Mouse (Mus musculus): ENCODE data around the gene Cdc25b. TPM values are rescaled to one million over a fixed set of nuclear protein-coding genes. Genes with fewer than 3 reads are reported as not detected.

The Cdc25b gene
- total RNA-seq, 2 experiments from 2014 or later: 18.0 to 22.4 TPM

DNA sequence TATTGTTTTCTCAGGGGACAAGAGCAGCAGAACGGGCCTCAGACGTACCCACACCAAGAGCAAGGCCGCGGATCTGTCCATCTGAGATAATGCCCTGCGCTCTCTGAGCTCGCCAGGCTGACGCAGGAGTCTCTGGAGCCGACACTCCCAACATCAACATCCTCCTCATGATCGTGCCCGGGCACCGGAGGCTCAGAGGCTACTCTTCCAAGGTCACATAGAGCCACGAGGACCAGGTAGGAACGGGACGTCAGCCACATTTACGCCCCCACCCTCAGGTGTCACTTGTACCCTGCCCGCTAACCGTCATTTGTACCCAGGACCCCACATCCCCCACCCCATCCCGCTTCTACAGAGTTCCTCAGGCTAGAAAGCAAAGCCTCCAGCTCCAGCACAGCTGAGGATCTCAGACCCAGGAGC is 27.2 kb upstream of the Cdc25b start:
- DNase-seq (ENCODE audit: low spot score in 2 of 2): peak in 1 of 2 experiments; percentile 48

DNA sequence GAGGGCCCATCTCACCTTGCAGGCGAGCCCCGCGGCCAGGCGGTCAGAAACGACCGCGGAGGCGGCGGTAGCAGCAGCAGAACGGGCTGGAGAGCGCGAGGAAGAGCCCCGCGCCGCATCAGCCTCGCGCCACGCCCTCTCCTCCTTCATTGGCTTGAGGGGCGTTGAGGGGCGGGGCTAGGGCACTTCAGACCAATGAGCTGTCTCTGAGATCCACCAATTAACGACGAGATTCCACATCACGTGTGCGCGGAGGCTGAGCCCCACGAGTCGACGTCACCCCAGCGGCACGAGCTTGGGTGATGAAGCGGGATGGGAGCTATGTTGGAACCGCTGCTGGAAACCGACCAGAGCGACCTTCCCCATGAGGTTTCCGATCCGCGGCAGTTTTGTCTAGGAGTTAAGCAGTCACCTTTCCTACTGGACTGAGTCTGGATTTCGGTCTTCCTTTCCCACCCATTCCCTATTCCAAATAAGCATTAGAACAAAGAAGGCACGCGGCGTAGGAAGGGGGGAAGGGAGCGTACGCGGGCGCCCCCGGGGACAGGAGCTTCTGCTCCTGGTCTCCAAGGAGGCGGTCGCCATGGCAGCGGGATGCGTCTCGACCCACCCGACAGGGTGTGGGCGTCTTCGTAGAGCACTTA is 26.7 kb upstream of the Cdc25b start, which contains the start of gene 1700037H04Rik:
TSS of gene 1700037H04Rik (minus strand) at position 144 of the 644 bp plus-strand sequence.
- DNase-seq (ENCODE audit: low spot score in 2 of 2): peak; percentile 87 to 97

GRCm38 (mm10) chr2:131160671-131161111 is 26.1 kb upstream of the Cdc25b start:
- DNase-seq (ENCODE audit: low spot score in 2 of 2): no peak

DNA sequence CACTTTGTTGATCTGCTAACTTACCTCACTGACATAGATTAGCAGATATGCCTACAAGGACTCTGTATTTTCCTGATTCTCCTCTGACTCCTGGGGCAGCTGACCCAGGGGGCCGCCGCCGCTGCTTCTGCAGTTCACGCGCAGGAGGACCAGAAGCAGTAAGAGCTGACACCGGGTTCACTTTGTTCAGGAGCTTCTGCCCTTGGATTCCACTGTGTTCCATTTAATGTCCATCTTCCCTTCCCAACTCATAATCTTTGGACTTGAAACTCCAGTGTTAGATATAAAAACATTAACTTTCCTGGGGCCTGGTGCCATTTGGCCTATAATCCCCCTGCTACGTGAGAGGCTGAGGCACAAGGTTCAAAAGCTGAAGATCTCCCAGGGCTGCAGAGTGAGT is 22.8 kb upstream of the Cdc25b start:
- no peak for DNase-seq (ENCODE audit: low spot score in 2 of 2)

DNA sequence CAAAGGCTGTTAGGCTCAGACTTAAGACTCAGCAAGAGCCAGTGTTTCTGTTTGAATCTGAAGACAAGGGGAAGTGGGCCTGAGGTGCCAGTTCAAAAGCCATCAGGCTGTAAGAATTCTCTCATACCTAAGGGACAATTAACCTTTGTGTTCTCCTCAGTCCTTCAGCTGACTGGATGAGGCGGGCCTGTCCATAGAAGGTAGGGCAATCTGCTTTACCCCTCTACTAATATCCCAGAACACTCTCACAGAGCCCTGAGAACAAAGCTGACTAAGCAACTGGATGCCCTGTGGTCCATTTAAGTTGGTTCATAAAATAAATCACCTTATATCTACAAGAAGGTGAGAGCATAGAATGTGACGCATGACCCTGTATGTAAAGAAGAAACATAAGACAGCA is 20.6 kb upstream of the Cdc25b start:
- no peak for DNase-seq (ENCODE audit: low spot score in 2 of 2)

DNA sequence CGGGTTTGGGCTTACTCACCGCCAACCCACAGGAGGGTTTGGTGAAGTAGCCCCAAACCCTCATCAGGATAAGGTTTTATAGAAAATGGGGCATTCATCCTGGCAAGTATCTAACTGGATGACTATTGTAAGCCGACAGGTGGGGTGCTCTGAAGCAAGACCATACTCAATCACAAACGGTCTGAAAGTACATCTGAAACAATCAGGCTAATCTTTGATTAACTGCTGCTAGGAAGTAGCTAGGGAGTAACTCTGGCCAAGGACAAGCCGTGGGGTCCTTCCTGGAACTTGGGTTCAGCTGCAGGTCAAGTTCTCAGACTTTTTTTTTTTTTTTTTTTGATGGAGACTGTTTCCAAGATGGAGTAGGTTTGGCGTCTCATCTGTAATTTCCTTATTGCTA is 18.8 kb upstream of the Cdc25b start:
- DNase-seq (ENCODE audit: low spot score in 2 of 2): no peak

DNA sequence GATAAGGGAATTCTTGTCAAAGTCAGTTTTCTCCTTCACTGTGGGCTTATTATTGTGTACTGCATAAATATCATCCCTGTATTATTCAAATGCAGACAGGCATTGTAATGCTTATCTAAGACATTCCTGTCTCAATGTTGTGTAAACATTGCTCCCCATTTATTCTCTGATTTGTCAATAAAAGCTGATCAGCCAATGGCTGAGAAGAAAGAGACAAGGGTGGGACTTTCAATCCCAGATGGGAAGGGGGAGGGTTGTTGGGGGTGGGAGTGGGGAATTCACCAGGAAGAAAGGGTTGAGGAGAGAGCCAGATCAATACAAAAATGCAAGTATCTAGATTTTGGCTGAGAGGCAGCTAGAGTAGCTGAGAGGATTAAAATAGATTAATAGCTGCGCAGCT is 17.8 kb upstream of the Cdc25b start:
- DNase-seq (ENCODE audit: low spot score in 2 of 2): no peak

DNA sequence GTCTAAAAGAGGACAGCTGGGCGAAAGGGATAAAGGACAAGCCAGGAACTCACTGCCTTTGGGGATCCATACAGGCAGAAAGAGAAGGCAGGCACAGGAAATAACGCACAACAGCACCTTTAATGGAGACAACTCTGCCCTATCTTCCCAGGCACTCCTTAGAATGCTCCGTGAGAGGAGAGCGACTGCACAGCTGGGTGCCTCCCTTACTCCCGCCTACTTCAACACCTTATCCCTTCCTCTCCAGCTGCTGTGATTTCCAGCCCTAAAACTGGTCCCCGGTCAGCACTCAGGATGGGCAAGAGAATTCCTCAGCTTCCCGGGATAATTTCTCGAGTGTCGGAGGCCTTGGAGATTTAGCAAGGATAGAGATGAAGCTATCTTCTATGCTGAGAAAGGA is 15.8 kb upstream of the Cdc25b start:
- DNase-seq (ENCODE audit: low spot score in 2 of 2): no peak

DNA sequence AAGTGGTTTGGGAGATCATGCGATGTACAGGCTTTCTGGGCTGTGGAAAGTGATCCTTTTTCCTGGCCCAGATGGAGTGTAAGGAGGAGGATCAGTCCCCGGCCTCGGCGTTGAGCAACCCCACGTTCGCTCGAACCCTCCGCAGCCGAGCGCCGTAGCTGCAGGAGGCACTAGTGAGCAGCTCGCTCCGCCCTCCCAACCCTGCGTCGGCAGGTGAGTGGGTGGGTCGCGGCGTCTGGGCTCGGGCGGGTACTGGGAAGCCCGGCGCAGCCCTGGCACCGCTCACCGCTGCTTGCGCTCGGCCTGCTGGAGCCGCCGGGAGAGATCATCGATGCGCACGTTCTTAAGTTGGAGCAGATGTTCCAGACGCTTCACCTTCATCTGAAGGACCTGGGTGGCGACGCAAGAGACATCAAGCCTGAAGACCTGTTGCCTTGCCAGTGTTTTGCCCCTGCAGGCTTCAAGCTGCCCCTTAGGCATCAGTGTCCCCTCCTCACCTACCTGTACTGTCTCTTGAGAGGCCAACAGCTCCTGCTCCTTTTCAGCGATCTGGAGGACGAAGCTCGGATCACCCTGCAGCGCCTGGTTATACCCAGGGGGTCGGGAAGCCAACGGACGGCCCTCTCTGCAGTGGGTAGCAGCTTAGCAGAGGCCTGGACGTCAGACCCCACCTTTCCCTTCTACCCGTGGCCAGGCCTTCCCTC is 15.2 kb upstream of the Cdc25b start:
- DNase-seq (ENCODE audit: low spot score in 2 of 2): peak; percentile 57 to 71

DNA sequence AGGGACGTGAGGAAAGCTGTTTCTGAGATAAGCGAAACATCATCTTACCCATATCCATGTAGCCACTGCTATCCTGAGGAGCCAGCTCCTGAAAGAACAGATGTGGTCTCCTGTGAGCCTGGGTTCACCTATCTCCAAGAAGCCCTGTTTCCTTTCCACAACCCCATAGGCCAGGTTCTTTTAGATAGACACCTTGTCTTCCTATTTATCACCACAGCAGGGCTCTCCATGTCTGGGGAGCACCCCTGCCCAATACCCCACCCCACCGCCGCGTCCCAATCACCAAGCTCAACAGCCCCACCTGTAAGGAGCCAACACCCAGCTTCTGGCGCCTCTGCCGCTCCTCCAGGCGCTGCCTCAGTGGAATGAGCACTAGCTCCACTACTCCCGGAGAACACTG is 14.4 kb upstream of the Cdc25b start:
- no peak for DNase-seq (ENCODE audit: low spot score in 2 of 2)

DNA sequence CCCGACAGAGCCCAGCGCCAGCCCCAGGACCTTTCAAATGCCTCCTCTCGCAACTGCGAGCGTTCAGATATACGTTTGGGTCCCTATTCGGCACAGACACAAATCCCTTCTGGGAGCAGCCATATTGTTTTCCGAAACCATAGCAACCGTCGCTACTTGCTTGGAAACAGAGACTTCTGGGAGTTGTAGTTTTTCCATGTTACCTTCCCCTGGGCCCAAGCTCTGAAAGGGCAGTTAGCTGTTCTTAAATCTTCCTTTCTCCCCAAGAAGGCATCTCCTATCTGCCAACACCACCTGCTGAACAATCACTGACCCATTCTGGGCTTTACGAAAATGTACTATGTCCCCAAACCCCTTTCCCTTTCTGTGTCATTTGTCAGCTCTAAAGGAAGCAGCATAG is 12.0 kb upstream of the Cdc25b start:
- DNase-seq (ENCODE audit: low spot score in 2 of 2): peak in 1 of 2 experiments; percentile 40

DNA sequence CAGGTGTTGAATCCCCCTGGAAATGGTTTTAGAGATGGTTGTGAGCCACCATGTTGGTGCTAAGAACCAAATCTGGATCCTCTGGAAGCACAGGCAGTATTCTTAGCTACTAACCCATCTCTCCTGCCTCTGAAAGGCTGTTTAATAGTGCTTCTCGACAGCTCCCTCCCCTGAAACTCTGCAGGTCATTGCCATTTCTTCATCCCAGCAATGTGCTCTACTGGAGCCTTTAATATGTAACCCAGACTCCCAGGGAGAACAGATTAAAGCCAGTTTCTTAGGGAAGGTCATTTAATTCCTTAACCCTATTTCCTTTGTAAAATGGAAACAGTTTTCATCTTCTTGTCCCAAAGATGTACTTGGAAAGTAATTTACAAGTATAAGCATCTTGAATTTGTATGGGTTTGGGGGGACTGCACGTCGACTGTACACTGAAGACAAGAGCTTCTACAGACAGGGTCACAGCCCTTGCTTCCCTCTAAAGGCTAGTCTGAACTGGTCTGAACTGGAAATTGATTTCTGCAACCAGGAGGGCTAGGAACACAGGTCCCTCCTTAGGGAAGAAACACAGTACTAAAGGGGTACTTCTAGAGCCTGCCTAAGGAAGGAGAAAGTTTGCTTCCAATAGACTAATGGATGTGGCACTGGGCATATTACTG is 11.3 kb upstream of the Cdc25b start:
- DNase-seq (ENCODE audit: low spot score in 2 of 2): no peak

- no peak for DNase-seq (ENCODE audit: low spot score in 2 of 2)
These were observed 10.8 kb upstream of the Cdc25b start for GRCm38 (mm10) chr2:131175945-131176309.

DNA sequence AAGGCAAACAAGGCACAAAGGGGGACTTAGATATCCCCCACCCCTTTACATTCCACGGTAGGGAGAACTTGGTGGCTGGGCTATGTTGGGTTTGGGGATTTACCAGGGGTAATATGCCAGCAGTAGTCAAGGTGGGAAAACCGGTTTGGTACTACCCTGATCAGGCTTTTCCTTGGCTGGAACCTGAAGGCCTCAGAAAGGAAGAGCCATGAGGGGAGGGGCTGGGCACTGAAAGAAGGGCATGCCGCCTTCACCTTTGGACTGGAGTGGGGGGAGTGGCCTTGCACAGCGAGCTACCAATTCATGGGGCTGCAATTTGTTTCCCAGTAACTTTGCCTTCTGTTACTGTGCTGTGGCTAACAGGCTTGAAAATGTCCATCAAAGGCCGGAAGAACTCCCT is 10.3 kb upstream of the Cdc25b start:
- DNase-seq (ENCODE audit: low spot score in 2 of 2): no peak

- no peak for DNase-seq (ENCODE audit: low spot score in 2 of 2)
These were observed 8.8 kb upstream of the Cdc25b start for GRCm38 (mm10) chr2:131177932-131178331.

DNA sequence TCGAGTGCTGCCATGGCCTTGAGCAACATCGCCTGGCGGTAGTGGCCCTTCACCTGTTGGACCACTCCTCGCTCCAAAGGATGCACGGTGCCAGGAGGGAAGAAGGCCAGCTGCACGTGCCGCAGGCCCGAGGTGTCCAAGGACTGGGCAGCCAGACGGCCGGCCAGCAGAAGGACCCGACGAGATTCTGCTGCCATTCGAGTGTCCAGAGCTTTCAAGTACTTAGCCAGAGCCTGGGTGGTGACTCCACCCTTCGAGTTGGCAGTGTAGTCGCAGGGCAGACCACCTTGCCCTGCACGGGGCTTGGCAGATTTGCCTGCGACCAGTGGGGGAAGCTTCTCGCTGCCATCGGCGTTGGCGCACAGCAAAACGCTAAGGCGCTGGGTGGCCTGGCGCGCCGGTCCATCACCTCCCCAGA is 7.9 kb upstream of the Cdc25b start:
- peak in 1 of 2 experiments; percentile 23 for DNase-seq (ENCODE audit: low spot score in 2 of 2)

DNA sequence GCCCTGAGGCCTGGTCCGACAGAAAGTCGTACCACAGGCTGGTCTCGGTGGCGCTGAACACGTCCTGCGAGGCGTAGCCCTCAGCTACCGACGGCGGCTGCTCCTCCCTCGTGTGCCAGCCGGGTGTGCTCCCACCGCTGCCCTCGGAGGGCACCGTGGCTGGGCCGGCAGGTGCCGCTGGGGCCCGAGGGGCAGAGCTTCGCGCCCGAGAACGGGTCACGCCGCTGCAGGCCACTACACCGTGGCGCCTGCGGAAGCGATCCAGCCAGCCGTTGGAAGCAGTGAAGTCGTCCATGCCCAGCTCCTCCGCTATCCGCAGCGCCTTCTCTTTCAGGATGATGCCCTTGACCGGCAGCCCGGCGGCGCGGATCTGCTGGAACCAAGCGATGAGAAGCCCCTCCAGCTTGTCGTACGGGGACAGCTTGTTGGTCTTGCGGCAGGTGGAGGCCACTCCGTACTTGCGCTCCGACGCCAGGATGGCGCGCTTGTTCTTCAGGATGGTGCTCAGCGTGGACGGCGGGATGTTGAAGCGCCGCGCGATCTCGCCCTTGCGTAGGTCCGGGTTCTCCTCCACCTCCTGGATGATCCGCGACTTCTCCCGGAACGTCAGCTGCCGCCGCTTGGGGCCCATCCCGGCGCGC is 7.4 kb upstream of the Cdc25b start:
- peak; percentile 53 to 71 for DNase-seq (ENCODE audit: low spot score in 2 of 2)

- DNase-seq (ENCODE audit: low spot score in 2 of 2): peak; percentile 80 to 85
These were observed 6.7 kb upstream of the Cdc25b start, which contains the start of gene Cenpb for GRCm38 (mm10) chr2:131179990-131180587. Gene Cenpb, minus strand, starts transcription at chr2:131180067.

- peak in 1 of 2 experiments; percentile 24 for DNase-seq (ENCODE audit: low spot score in 2 of 2)
These were observed 406 bp upstream of the Cdc25b start for GRCm38 (mm10) chr2:131186343-131186742.

DNA sequence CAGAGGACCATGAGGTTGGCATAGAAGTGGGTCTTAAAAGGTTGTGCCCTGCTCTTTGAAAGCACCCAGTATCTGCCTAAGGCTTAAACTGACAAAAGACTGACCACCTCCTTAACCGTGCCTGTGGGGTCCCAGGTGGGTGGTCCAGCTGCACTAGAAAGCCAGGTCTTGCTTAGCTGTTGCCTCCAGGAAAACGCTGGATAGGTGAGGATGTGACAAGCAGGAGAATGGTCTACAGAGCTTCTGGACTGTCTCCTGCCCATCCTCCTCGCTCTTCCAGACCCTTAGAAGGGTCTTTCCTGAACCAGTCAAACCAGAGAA is 813 bp downstream of the Cdc25b start:
- DNase-seq (ENCODE audit: low spot score in 2 of 2): no peak

GRCm38 (mm10) chr2:131188311-131188710 is 1.6 kb downstream of the Cdc25b start:
- no peak for DNase-seq (ENCODE audit: low spot score in 2 of 2)

All from gastrocnemius, postnatal 4 days (tissue).